Mouse (Mus musculus) heart, adult 8-10 months (tissue): ENCODE measurements around the gene Macrod2. TPM values are rescaled to one million over a fixed set of nuclear protein-coding genes. Genes with fewer than 3 reads are reported as not detected.

Experiments used
- DNase-seq: peaks from one replicate; pipeline ENCODE4 v3.0.0; 2022; ENCODE audit warnings: low spot score
- total RNA-seq, 4 experiments: library from RNA; stranded (reverse); gene quantifications; 2 replicates each; pipeline ENCODE4 v1.2.4; 2022

Gene Macrod2
- total RNA-seq, 4 experiments from 2014 or later: 7.0 to 9.1 (median 8.7) TPM

GRCm38 (mm10) chr2:140793886-140794608, 398.9 kb downstream of the Macrod2 start:
- no peak for DNase-seq

DNA sequence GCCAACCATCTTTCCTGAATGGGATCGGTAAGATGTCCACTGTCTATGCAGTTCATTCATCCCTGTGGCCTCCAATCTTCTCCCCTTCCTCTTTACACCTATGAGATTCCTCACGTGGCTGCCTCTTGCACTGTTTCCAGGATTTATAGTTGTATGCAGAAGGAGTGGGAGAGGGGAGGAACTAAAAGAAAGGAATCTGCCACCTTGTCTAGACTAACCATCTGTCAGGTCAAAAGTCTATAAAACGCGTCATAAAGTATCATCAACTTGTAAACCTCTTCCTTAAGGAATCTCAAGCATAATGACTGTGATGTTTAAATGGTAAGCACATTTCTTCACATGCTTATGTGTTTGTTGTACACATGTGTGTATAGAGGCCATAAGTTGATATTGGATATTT, 416.6 kb downstream of the Macrod2 start:
- DNase-seq: no peak

GRCm38 (mm10) chr2:140819391-140820120, 424.4 kb downstream of the Macrod2 start:
- DNase-seq: no peak

DNA sequence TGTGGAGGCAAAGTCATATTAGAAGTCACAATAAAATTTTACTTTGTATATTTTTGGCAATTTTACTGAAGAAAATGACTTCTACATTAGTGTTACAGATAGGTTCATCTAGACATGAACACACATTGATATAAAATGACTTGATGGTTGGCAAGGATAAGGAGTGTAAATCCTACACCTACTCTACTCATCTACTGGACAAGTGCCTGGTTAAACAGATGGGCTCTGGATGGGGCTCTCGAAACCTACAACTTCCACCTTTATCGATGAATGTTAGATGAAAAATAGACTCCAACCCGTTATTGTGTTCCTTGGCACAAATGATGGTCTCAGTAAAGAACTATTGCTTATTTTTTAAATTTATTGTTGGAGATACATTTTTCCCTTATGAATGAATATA, 427.3 kb downstream of the Macrod2 start:
- no peak for DNase-seq

DNA sequence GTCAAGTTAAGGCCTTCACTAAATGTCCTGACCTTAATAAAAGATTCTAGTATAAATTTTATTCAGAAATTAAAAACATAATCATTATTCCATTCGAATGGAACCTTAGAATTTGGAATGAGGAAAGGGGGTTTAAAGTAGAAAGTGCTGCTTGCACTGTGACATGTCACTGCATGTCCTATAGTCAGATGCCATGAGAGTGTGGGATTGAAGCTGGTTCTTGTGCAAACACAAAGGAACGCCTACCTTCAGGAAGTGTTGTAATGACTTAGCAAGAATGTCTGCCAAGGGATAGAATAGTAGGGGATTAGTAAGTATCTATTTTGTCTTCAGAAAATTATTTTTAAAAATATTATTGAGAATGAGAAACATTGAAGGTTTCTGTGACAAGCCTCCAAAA, 431.1 kb downstream of the Macrod2 start:
- no peak for DNase-seq

DNA sequence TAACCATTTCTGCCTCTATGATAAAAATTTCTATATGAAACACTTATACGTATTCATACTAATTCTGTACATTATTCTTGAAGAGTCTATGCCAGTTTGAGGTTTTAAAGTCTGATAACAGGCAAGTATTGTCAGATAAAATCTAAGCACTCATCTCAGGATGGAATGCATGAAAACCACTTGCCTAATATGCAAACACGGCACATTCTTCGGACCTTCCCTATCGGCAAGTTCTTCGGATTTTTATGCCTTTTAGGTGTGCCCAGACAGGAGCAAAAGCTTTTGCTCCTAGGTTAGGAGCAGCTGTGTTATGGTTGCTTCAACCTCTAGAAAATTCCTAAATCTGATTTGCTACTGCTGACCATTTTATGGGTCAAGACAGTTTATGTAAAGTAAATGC, 433.8 kb downstream of the Macrod2 start:
- no peak for DNase-seq

- DNase-seq: no peak
These were observed 435.0 kb downstream of the Macrod2 start for GRCm38 (mm10) chr2:140830086-140830485.

DNA sequence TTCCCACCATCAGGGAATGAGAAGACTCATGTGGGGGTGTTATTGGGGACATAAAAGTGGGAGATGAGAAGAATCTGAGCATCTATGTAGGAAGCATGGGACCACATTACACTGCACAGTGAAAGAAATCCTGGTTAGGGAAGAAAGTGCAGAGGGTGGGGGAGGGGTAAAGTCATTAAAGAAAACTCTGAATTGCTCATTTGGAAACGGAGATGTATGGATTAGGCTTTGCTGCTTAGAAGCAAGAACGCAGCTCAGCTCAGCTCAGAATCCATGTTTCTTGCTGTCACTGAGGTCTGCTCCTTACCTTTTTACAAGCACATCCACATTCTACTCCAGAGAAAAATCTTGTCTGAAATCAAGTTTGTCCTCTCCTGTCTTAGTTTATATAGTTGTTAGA, 444.3 kb downstream of the Macrod2 start:
- no peak for DNase-seq

GRCm38 (mm10) chr2:140839880-140840279, 444.8 kb downstream of the Macrod2 start:
- DNase-seq: no peak

DNA sequence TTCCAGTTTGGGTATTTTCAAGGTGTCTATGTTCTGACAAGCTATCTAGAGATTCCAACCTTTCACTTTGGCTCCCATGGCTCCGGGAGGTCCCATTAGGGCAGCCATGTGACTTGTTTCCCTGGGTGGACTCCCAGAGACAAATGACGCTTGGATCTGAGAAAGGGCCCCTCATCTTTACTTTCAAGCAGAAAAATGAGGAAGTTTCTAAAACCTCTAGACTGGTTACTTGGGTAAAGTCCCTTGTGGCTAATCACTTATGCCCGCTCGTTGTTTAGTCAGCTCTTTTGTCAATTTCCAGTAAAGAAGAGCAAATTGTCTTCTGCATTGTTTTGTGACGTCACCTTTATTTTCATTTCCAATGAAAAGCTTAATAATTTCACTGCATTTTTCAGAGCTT, 448.9 kb downstream of the Macrod2 start:
- DNase-seq: no peak

GRCm38 (mm10) chr2:140847817-140848428, 452.8 kb downstream of the Macrod2 start:
- DNase-seq: no peak

- DNase-seq: no peak
These were observed 458.4 kb downstream of the Macrod2 start for GRCm38 (mm10) chr2:140853538-140853937.

DNA sequence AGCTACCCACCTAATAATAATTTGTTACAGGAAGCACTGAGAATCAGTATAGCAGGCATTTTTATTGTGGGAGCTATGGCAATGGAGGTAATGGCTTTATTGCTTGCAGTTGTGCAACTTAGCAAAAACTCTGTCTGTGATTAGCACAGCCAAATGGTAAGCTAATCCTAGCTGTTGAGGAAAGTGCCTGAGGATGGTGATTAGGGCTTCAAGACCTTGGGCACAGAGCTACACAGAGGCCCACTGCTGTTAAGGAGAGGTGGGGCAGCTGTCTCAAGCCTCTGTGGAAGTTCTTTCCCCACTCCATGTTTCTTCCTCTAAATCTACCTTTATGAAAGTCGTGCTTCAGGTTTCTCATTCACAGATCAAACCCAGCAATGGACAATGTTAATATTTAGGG, 466.2 kb downstream of the Macrod2 start:
- no peak for DNase-seq

- DNase-seq: no peak
These were observed 467.6 kb downstream of the Macrod2 start for GRCm38 (mm10) chr2:140862736-140863135.

DNA sequence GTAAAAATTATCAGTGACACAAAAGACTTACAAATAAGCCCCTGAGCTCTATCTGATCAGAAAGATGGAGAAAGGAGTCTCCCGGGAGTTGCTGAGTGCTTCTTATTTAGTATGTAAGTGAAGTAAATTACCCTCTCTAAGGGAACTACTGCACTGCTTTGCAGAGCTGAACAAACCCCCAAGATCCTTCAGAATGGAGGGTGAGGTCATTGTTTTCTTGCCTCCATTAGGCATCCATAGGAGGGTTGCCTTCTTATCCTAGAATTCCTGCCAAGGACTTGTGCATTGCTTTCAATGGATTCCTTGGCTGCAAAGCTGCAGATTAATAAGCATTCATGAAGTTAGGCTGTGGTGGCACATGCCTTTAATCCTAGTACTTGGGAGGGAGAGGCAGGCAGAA, 470.5 kb downstream of the Macrod2 start:
- no peak for DNase-seq

- no peak for DNase-seq
These were observed 472.0 kb downstream of the Macrod2 start for GRCm38 (mm10) chr2:140867116-140867515.

GRCm38 (mm10) chr2:140885176-140885575, 490.1 kb downstream of the Macrod2 start:
- no peak for DNase-seq

- DNase-seq: no peak
These were observed 495.6 kb downstream of the Macrod2 start for GRCm38 (mm10) chr2:140890683-140891082.

- no peak for DNase-seq
These were observed 501.4 kb downstream of the Macrod2 start for GRCm38 (mm10) chr2:140896396-140897082.

DNA sequence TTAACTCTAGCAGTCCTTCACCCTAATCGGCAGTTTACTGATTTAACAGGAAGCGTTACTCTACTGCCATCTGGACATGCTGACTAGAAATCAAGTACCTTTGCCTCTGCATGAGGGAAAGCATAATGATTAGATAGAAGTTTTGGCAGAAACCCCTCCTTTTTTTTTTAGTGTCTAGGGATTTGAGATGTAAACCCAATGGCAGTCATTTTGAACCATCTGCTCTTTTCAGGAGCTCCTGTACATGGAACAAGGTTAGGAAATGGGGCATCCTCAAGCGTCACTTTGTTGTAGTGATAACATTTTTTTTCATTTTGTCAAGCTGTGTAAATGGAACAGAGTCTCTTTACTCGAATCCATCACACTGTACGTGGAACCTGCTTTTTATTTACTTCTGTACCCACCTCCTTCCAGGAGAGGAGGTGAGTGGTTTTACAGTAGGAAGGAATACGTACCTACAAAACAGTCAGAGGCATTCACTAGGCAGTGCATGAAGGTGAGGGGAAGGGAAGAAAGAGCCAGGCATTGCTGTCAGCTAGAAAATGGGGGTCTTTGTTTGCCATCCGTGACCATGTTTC, 503.4 kb downstream of the Macrod2 start:
- DNase-seq: no peak

DNA sequence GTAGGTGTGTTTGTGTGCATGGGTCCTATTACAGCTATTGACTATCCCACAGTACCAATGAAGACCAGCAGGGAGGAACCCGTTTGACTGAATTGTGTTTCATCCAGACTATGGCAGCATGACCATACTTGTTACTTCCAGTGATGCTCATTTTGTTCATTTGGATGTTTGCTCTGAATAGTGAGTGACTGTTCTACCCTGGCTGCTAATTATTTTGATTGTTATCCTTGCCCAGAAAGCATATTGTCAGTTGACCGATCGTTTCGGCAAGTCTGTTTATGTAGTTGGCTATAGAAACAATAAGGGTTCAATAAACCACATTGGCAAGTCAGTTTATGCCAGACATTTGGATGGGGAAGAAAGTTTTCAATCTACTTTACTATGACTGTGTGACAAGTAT, 510.2 kb downstream of the Macrod2 start:
- DNase-seq: no peak

DNA sequence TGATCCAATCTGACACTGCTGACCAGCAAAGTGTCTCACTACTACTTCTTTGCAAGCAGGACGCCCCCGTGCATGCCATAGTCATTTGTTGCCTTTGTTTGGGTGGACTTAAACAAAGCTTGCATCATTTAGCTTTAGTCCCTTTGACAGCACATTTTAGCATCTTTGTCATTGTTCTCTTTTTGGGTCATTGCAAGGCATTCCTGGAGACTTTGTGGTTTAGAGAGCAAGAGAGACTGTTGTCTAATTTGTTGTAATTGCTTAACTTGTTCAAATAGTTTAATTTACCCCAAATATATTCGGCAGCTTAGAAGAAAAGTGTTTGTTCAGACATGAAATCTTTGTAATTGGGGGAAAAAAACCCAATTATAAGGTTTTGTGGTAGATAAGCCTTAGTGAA, 511.0 kb downstream of the Macrod2 start:
- no peak for DNase-seq
